Mouse (Mus musculus) cortical plate, adult 2 months (tissue): ENCODE measurements around the gene Cntf.

ENCODE experiments used
- CTCF ChIP-seq: fragments of 200-500 bp; IDR thresholded peaks from 2 replicates; pipeline ENCODE4 v1.5.1; 2011; ENCODE audit warnings: mild to moderate bottlenecking, control low read depth, low read length; ENCODE audit not compliant: insufficient read depth; ENCODE audit errors: extremely low read depth
- POLR2A ChIP-seq: fragments of 200-500 bp; IDR thresholded peaks from 2 replicates; pipeline ENCODE4 v1.6.1; 2011; ENCODE audit warnings: mild to moderate bottlenecking, low read length, control low read depth; ENCODE audit not compliant: insufficient read depth; ENCODE audit errors: extremely low read depth

- no peak for TF ChIP-seq POLR2A
- TF ChIP-seq CTCF, result no peak
Observed at GRCm38 (mm10) chr19:12805730-12806129, 40.3 kb upstream of the Cntf start.
